Mouse (Mus musculus) gastrocnemius, postnatal 14 days (tissue): ENCODE data around the gene 1700057G04Rik. TPM values are rescaled to one million over a fixed set of nuclear protein-coding genes. Genes with fewer than 3 reads are reported as not detected.

Experiments used
- DNase-seq: peaks from one replicate; pipeline ENCODE4 v3.0.0; 2021; ENCODE audit warnings: mixed read lengths
- intact Hi-C: fragments of 180-260 bp; cut with DNase I; formaldehyde crosslinking; loops from one replicate; pipeline ENCODE4 v1.15.1; 2025; ENCODE audit warnings: low total_unique reads
- long read RNA-seq, 2 experiments: library from polyadenylated mRNA; stranded (forward); transcript quantifications; one replicate each; pipeline ENCODE4 v2.0.0; 2021
- total RNA-seq, 2 experiments: library from RNA; stranded (reverse); gene quantifications; 2 replicates each; pipeline ENCODE4 v1.2.3; 2021

The 1700057G04Rik gene
- not detected for total RNA-seq
- long read RNA-seq, experiment 1: 0 reads
- long read RNA-seq, experiment 2: 0 reads

DNA sequence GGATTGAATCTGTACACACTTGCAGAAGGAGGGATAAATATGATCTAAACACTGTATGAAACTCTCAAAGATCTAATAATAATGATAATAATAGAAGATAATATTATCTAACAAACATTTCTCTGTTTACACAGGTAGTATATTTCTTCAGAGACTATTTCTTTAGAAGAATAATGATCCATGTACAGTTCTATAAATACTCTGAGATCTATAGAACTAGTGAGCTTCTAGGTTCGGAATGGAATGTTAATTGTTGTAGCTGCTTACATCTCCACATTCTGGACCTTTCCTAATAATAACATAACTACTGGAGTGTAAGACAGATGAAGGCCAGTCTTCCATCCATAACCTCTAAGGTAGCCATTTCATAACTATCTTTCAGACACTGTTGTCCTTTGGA lies at the start of gene 1700057G04Rik:
Gene 1700057G04Rik, plus strand, starts transcription at position 301 of the 400 bp plus-strand sequence.
- intact Hi-C loops: no loop called here

DNA sequence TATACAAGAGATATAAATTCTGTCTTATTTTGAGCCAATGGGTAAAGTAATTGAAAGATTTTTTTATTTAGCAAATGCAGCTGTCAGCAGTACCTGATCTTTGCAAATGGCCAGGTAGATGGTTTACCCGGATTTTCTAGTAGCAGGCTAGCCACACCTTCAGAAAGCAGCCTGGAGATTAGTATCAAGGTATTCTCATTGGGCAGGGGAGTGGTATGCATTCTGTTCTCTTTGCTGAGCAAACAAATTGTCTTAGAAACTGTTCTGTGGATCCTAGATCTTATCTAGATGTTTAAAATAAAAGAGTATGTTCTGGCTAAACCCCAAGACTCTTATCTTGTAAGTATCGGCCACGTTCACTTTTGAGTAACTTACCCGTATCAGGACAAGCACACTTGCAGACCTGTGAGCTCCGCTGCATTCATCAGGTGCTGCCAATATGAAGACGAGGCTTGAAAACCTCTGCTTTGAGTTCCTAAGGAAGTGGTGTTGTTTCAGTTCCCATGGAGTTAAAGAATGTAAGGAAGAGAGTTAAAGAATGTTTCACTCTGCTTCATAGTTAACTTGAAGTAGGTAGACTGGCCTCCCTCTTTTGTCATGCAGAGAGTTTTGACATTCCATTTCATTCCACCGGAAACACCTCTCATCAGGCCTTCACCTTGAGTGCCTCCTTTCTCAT lies 48.6 kb upstream of the 1700057G04Rik start:
- intact Hi-C loops: no loop called here
- no peak for DNase-seq

More for the DNA sequence above, at the start of gene 1700057G04Rik:
- no peak for DNase-seq

DNA sequence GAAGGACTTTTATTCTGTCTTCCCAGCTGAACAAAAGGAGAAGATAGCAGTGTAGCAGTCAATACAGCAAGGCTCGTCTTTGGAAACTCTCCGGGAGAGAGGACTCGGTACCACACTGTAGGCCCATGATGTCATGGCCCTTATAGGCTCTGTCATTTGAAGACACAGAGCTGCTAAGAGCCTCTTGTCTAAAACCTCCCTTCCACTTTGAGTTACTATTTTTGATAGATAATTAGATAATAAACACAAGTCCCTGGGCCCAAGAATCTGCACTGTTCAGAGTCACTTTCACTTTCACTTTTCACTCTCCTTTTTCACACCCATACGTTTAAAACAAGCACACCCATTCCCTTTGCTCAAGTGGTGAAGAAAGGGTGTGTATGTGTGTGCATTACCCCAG lies 43.5 kb upstream of the 1700057G04Rik start:
- DNase-seq: no peak
- intact Hi-C loops: no loop called here

DNA sequence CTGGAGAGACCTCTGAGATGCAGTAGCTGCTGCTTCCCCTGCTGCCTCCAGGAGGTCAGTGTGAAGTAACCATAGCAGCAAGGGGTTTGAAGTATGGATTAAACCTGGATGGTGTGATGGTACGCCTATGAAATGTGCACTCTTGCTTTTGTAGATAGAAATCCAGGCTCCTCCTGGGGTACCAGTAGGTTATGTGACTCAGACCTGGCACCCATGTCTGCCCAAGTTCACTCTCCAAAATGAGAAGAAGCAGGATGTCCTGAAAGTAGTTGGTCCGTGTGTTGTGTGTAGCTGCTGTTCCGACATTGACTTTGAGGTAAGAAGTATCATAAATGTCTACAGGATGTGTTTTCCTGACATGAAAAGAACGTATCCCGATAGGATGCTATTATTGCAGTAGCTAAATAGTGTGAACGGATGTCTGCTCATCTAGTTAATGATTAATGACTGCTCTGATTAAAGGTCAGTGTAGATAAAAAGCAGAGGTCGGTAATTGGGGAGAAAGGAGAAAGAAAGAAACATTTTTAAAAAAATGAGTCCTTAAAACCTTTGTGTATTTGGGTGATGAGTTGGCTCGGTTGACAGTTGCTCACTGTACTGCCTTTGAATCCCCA lies 42.5 kb upstream of the 1700057G04Rik start:
- no peak for DNase-seq
- intact Hi-C loops: no loop called here

DNA sequence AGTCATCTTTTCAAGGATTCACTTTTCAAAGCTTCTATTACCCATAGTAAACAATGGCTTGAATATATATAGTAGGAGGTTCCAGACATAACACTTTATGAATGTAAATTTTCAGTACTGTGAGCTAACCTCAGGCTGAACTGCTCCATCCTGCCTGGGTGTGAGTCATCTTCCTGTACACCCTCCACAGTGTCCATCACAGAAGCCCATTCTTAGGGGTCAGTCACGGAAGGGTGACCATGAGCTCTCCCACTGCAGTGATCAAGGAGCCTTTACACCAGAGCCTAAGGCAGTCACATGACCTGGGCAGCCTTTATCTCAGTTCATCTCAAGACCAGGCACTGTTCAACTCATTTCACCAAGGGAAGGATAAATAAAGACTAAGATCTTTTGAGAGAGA lies 41.4 kb upstream of the 1700057G04Rik start:
- DNase-seq: no peak
- intact Hi-C loops: no loop called here

DNA sequence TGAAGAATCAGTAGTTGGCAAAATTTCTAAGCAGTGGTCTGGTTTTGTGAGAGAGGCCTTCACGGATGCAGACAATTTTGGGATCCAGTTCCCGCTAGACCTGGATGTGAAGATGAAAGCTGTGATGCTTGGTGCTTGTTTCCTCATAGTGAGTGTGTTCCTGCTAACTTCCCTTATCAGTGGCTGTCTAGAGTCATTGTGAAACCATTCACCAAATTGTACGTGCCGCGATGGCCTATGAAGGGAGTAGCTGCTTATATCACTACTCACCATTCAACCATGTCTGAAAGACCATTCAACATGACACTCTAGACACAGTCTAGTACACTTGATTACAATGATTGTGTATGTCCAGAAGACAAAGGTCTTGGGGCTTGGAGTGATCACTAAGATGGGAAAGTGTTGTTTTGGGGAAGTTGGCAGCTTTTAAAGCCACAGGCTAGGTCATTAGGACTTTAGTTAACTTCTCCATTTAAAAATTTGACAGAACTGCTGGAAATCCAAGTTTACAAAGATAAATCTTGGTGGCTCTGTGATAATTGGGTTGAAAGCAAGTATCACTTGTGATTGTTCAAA lies 39.3 kb upstream of the 1700057G04Rik start:
- intact Hi-C loops: no loop called here
- DNase-seq: no peak

DNA sequence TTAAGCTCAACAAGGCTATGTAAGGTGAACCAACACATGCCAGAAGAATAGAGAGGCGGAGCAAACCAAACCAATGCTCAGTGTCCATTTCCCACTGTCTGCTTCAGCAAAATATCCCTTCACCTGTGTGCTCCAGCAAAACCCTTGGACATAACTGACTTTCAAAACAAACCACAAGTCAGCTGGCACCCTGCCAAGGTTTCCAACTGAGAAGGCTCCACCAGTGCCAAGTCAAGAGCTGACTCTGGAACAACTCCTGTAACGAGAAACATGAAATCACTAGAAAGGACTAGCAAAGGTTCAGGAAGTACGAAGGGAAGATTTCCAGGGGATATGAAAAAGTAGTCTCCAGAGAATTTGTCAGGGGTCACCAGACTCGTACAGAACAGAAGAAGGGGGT lies 38.2 kb upstream of the 1700057G04Rik start:
- intact Hi-C loops: no loop called here

DNA sequence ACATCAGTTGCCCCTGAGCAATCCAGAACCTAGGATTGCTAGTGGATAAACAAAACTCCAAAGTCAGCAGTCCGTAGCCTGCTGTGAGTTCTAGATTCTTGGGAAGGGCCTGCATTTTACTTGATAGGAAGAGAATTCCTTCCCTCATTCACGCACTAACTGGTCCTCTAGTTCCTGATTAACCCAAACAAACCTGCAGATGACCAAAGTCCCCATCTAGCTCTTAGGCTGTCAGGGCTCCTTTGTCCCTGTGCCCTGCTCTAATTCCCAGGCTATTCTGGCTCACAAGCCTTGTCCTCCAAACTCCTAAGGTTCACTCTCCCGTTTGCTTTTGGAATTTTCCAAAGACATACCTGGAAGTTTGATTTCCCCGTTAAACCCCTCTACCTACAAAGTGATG lies 36.5 kb upstream of the 1700057G04Rik start:
- intact Hi-C loops: no loop called here
- no peak for DNase-seq

More for the DNA sequence above, 38.2 kb upstream of the 1700057G04Rik start:
- DNase-seq: peak; percentile 76

DNA sequence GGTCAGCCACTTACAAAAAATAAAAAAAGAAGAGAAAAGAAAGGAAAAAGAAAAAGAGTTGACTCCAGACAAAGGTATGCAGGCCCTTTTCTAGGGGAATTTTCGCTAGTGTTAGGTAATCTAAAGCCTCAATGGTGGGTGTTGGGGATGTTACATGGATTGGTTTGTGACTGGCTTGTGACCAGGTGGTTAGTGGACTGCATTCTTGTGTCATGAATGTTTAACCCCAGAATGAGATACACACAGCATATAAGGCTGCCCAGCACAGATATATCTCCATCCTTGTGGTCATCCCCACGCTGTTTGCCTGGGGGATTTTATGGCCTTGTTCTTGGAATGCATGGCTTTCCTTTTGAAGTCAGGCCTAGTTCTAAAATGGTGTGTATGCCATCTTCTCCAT lies 35.9 kb upstream of the 1700057G04Rik start:
- DNase-seq: no peak
- intact Hi-C loops: no loop called here

DNA sequence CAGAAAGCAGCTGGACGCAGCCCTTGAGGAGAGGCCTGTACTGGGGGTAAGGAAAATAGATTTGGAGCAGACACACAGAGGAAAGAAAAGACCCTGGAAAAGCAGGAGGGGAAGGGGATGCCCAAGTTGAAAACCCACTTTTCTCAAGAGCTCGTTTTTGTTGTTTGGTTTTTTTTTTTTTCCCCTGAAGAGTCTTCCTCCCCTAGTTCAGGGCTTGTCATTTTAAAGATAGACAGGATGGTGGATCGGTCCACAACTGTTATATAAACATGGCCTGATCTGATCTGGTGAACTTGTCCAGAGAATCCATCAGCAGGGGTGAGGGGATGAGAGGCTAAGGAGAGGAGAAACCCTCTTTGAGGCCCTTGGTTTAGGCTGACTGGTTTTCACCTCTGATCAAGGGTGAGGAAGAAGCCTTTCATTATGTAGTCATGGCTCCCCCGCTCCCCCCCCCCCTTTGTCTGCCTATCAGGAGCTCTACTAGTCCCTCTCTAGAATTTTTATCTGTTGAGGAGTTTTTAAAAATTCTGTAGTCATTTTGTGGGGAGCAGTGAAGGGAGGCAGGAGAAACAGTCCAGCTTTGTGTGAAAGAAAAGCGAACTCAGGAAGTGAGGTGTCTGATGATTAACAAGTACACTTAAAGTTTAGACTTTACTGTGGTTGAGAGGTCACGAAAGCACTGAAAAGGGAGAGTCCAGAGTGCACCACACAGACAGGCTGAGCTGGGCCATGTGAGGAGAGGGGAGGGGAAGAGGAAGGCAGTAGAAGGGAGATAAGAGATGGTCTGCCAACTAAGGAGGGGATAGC lies 35.0 kb upstream of the 1700057G04Rik start:
- intact Hi-C loops: no loop called here
- DNase-seq: no peak

DNA sequence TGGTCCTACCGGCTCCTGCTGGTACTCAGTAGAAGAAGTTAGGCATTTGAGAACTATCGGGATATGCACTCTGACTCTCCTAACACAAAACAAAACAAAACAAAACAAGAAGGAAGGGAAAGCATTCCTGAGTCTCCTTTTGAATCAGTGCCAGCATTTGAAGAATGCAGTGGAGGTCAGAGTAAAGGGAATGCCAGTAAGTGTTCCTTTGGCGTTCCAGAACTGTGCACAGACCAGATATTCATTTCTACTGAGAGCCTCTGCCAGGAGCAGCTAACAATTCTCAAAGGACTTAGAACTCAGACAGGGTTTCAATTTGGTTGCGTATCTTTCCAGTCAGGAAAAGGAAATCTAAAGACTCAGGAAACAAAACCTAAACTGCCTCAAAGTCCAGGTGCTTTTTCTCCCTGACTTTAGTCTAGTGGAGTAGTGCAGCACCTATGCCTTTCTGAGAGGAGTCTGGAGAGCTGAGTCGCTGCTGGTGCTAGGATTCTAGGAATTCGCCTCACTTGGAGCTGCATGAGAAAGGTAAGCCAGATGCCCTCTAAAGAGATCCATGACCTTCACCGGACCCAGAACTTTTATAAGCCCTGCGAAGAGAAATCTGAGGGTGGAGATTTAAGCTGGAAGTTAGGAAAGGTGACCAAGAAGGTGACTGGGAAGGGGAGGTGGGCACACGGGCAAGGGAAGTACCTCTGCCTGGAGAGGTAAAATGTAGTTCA lies 33.5 kb upstream of the 1700057G04Rik start, which contains the start of gene Plscr2:
Gene Plscr2, plus strand, starts transcription at position 117 of the 722 bp plus-strand sequence.
- DNase-seq: peak; percentile 9
- intact Hi-C loops: no loop called here

DNA sequence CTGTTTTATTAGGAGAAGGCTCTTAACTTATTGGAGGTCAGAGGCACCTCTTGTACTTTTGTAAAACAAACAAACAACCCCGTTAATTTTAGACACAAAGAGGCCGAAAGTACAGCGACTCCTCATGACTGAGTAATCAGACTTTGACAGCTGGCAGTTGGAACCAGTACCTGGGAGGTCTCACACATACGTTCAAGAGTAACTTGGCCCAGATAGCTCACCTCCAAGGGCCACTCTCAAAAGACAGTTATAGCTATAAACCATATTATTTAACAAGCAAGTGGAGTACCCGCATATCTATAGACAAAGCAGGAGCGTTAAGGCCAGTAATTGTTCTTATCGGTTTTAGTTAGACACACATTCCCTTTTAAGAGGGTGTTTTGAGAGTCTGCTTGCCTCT lies 32.8 kb upstream of the 1700057G04Rik start:
- intact Hi-C loops: no loop called here
- DNase-seq: no peak

DNA sequence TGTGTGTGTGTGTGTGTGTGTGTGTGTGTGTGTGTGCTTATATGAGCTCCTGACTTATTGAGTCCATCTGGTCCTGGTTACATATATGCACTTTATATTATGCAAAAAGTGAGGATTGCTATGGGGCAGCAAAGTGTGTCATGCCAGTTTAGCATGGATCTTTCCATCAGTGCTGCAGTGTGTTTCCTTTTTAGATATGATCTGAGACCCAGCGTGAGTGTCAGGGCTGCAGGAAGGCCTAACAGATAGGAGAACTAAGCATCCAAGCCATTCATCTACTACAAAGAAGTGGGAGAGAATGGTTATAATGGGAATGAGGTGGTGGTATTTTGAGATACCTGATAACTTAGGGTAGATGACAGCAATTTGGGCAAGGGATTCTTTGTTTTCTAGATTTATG lies 29.1 kb upstream of the 1700057G04Rik start:
- no peak for DNase-seq
- intact Hi-C loops: no loop called here

DNA sequence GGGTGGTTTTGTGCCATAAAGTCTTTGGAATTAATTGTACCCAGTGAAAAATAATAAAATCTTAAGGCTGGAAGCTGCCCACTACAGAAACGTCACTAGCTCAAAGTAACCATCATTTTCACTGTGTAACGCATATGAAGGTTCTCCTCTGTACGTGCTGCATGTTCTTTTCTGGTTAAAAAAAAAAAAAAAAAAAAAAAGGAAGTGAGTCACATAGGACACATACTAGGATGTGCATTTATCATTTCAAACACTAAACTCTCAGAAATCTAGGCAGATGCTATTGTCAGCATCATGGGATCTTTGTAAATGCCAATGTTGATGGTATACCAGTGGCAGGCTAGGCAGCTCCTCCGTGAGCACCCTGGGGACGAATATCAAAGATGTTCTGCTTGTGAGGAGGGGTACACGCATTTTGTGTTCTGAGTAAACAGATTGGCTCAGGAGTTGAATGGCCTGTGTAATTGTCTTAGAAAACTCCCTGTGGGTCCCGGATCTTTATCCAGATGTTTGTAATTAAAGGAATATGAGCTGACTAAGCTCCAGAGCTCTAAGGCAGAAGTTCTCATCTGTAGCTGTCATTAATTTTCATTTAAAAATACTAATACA lies 26.5 kb upstream of the 1700057G04Rik start:
- intact Hi-C loops: no loop called here
- no peak for DNase-seq

DNA sequence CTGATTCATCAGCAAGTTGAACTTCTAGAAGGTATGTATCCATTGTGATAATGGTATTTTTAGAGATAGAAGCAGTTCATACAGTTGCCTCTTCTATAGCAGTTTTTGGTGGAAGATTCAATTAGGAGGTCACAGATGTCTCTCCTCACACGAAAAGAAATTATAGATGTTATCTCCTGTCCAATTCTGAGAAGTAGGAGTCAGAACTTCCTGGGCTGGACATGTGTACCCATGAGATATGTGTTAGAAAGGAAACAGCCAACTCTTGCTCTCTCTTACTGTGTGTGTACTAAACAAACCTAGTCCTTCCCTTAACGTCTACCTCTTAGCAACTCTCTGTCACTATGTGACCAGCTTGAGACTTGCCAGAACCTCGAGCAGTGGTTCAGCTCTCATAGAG lies 19.5 kb upstream of the 1700057G04Rik start:
- intact Hi-C loops: no loop called here
- DNase-seq: no peak

DNA sequence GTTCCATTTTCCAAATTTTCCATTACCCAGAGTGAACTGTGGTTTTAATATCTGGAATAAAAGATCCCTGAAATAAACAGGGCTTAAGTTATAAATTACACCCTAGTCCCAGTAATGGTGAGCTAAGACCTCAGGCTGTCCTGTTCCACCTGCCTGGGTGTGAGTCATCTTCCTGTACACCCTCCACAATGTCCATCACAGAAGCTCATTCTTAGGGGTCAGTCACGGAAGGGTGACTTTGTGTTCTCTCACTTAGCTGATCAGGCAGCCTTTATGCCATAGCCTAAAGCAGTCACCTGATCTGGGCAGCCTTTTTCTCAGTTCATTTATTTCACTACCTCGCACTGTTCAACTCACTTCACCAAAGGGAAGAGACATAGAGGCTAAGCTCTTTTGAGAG lies 17.0 kb upstream of the 1700057G04Rik start:
- DNase-seq: no peak
- intact Hi-C loops: no loop called here

DNA sequence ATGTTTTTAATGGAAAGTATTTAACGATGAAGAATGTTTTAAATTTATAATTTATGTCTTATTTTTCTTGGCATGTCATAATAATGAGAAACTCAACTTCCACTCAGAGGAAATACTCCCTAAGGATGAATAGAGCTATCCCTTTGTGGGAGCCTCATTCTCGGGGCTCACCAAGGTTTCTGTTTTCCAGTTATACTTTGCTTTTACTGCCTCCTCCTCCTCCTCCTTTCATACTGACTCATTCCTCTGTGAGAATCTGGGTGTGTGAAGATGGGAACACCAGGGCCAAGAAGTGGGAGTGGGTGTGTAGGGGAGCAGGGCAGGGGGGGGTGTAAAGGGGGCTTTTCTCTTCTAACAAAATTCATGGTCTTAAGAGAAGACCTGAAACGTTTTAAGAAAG lies 16.3 kb upstream of the 1700057G04Rik start:
- DNase-seq: no peak
- intact Hi-C loops: no loop called here

DNA sequence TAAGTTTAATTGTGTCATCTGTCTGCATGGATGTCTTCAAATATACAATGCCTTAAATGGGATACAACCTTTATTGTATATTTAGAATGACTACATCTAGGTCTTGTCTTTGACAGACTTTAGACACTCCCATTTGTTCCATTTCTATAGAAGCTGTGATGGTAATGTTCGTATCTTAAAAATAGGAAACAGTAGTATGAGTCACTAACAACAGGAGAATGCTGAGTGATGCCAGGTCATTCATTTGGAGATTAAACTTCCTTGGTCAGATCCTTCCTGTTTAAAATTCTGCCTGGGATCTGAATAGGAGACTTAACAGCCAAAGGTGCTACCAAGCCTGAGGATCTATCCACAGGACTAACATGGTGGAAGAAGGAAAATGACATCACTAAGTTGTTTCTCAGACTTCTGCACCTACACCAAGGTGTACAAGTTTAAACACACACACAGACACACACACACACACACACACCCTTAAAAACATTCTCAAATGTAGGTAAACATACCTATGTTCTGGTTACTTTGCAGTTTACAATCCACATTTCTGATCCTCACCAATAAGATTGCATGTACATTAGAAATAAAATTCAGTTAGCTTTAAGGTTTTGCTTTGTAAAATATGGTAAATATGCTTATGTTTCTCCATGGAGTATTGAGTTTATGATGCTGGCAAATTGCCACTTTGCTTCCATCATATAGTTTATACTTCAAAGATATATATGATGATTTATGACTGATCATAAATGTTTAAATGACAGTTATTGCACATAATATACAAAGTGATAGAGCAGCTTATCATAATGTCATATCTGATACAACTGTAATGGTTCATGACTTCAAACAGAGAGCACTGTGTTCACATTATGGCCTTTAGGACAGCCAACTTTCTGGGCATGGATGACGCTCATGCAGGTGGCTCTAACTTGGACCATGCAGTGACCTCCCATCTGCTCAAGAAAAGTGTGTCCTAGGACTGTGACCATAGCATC lies 15.3 kb upstream of the 1700057G04Rik start:
- no peak for DNase-seq
- intact Hi-C loops: no loop called here
